Mouse (Mus musculus): Measurements from ENCODE around the gene Rai14.

Rai14 gene

DNA sequence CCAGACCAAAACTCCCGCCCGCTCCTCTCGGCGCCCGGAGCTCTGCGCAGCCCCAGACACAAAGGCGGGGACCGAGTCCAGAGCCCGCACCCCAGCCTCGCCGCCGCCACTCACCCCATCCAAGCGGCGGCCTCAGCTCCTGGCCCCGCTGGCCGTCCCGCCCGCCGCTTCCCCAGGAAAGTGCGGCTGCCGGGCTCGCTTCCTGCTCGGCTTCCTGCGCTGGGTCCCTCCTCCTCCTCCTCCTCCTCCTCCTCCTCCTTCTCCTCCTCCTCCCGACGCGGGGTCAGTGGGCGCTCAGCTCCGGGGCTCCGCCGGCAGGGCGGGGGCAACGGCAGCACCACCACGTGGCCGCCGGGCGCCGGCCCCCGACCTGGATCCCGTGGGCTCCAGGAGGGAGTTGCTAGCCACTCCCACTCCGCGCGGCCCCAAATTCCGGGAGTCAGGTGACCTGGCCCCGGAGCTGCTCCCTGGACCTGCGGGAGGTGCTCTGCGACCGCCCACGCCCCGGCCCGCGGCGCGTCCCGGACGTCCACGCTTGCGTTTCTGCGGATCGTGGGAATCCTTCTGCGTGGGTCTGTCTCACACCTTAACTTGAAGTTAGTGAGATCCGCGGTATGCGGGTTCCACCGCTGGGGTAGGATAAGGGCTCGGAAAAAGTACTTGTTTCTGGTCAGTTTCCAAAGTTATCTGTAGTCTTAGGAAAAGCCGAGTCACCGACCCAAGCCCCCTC lies at the start of gene Rai14:
Gene Rai14, minus strand, starts transcription at position 216 of the 730 bp plus-strand sequence.
- DNase-seq: peak; percentile 11

- DNase-seq: no peak
Measured at GRCm38 (mm10) chr15:10761441-10761840, 47.0 kb upstream of the Rai14 start.

DNA sequence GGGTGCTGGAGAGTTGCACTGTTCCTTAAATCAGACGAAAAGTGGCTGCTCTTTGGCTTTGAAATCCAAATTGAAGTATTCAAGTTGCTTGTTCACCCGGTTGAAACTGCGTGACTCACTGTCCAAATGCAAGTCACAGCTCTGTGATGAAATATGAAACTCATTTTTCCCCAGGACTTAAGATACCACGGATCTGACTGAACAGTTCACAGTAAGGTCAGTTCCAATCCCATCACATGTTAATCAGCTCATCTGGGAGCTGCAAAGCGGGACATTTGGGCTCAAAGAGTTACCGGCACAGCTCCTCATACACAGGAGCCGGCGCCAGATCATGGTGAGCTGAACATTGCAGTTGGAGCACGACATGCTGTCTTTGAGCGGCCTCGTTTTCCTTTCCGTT lies 45.6 kb upstream of the Rai14 start:
- no peak for DNase-seq

- DNase-seq: no peak
Measured at GRCm38 (mm10) chr15:10759440-10759839, 45.0 kb upstream of the Rai14 start.

DNA sequence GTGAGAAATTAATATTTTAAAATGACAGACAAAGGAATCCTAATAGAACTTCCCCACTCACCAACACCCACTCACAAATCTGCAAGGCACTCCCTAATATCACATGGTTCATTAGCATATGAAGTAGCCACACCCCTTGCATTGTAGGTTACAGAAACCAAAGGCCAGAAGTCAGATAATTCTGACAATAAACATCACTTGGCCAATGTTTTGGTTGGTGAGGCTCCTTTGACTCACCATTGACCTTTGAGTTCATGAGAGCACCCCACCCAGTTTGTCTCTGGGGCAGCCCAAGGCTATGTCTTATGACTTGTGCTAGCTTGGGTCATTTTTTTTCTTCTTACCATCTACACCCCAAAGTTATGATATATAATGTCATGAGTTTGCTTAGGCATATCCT lies 44.4 kb upstream of the Rai14 start:
- DNase-seq: no peak

- DNase-seq: no peak
Measured at GRCm38 (mm10) chr15:10751141-10751540, 36.7 kb upstream of the Rai14 start.

- no peak for DNase-seq
Measured at GRCm38 (mm10) chr15:10750339-10750738, 35.9 kb upstream of the Rai14 start.

- DNase-seq: no peak
Measured at GRCm38 (mm10) chr15:10749678-10750077, 35.3 kb upstream of the Rai14 start.

DNA sequence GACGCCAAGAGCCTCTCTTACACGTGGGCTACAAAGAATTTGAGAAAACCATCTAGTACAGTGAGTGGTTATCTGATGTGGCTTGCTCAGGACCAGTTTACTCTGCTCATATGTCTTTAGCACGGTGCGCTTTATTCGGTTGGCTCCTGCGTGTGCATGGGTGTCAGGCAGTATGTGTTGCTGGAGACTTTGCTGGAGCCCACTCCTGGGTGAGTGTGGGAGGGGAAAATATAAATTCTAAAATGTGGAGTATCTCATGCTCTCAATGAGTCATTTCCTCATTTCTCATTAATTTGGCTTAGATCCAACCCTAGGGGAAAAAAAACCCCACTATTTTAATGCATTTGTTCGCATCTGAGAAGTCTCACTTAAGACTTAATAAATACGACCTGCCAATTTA lies 33.2 kb upstream of the Rai14 start:
- no peak for DNase-seq

DNA sequence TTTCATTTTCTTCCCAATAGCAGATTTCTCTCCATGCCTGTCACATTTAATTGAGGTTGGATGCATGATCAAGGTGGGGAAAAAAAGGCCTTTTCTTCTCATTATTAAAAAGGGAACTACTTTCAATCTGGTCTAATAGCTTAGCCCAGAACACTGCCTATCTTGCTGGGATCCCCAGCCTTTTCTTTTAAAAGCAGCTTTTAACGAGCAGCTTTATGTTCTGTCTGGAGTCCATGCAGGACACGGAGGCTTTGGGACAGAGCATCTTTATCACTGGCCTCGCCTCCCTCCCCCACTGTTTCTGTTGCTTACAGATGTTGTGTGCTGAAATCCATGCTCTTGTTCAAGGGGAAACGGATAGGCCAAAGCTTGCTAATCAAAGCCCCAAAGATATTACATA lies 32.8 kb upstream of the Rai14 start:
- DNase-seq: no peak

DNA sequence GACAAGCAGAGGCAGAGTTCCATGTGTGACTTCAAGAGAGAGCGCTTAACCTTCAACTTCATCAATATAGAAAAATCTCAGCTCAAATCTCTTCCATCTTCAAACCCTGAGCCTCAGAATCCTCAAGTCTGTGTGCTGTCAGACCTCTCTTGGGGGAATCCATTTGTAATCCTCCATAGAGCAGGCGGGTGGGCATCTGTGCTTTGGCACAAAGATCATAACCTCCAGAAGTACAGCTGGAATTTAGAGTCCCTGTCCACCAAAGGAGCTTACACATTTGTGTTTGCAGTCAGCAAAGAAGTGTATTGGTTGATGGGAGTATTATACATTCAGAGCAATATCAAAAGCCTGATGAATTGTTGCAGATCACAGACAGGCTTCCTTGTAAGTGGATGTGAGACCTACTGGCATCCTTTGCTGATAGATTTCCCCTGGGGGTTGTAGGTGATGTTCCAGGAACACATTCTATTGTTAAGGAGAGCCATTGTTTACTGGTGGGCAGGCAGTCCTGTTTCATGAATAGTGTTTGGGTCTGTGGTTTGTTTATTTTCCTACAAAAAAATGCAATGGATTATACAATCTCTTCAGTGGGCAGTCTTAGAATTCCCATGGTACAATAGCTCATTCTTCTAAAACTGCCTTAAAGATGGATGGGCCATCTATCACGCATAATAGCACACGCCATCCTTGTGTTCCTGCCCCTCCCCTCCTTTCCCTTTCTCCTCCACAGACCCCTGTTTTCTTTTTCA lies 32.1 kb upstream of the Rai14 start:
- no peak for DNase-seq

DNA sequence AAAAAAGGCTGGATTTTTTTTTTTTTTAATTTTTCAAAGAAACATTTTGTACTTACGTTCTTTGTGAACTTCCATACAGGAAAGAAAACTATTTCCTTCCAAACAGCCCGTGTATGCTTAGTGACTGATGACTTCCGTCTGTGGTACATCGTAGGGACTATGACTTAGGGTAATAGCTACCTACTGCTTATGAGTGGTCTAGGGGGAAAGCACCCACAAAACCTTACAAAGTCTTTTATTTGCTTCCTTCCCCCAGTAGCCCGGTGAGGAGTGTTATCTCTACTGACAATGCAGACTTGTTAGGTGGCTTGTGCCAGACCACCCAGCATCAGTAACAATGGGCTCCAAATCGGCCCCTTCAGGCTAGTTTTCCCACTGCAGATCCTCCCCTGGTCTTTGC lies 28.0 kb upstream of the Rai14 start:
- DNase-seq: no peak

- no peak for DNase-seq
Measured at GRCm38 (mm10) chr15:10739279-10739678, 24.9 kb upstream of the Rai14 start.

- no peak for DNase-seq
Measured at GRCm38 (mm10) chr15:10738354-10739142, 24.1 kb upstream of the Rai14 start.

GRCm38 (mm10) chr15:10735948-10736347 lies 21.5 kb upstream of the Rai14 start:
- DNase-seq: no peak

DNA sequence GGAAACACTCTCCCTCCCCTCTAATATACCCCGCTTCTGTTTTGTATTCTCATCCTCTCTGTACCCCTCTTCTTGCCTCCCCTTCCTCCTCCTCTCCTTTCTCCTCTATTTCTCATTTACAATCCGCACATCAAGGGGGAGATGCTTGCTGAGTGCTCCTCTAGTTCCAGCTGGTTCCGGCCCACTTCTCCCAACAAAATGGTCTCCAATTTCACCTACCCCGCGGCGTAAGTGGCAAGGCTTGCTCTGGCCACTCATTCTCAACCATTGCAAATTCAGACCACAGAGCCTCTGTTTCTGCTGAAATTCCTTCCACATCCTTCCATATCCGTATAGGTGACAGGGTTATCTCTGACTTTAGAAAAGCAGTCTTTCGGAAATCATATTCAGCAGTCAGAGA lies 20.8 kb upstream of the Rai14 start:
- no peak for DNase-seq

DNA sequence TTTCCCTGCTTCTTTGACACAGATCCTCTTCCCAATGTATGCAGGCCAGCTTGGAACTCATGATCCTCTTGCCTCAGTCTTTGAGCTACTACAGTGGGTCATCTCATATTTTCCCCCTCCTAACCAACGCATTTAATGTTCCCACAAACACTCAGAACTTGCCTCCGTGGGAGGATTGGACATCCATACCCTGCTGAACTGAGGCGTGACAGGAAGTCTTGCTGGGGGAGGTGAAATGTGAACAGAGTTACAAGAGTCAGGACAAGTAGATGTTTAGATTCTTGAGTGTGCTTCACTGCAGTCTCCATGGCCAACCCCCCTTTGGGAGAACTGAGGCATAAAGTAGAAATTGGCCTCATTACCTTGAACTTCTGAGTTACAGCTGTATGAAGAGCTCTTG lies 17.0 kb upstream of the Rai14 start:
- no peak for DNase-seq

DNA sequence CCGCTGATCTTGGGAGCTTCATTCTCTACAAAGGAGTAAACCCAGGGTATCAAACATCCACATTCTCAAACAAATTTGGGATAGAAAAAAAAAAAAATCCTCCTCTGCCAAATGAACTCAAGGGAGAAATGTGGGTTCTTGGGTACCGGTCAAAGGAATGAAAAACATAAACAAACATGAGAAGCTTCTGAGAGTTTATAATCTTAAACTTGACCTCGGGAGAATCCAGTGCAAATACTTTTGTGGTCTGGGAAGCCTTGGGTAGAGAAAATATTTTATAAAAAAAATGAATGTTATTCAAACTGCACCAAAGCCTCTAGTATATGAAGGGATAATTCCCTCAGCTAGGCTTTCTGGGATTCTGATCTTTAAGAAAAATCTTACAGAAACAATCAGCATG lies 11.8 kb upstream of the Rai14 start:
- DNase-seq: no peak

DNA sequence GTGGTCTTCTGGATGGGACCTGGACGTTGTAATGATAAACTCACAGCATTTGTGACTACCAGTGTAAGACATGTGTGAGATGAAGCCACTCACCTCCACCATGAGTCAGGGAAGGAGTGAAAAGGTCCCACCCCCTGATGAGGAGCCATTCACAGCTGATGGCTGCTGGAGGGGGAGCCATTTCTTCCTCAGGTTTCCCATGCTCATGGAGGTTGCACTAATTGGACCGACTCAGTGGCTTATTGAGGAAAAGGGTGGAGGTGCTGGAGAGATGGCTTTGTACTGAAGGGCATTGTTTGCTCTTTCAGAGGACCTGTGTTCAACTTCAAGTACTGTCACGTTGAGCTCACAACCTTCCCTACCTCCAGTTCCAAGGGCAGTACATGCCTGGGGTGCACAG lies 10.4 kb upstream of the Rai14 start:
- DNase-seq: no peak

GRCm38 (mm10) chr15:10723507-10723906 lies 9.1 kb upstream of the Rai14 start:
- no peak for DNase-seq

- DNase-seq: no peak
Measured at GRCm38 (mm10) chr15:10722629-10723339, 8.4 kb upstream of the Rai14 start.

DNA sequence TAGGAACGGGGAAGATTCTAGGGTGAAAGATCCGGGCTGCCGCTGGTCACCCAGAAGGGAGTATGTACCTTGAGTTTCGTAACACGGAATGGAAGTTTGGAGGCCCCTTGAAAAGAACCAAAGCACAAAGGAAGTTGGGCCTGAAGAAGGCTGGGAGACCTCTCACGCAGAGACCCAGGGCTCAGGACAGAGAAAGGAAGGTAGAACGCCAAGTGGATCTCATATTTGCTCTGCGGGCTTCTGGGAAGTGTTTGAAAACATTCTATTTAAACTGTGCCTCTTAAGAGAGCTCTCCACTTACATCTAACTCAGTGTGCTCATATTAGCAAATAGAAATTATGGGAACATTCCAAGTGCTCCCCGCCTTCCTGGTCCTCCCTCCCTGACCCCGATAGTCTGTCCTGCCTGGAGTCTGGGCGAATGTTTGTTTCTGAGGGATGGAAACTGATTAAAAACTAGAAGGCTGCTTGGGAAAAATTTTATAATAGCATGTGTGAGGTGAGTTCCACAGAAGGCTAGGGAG lies 6.9 kb upstream of the Rai14 start:
- DNase-seq: no peak

DNA sequence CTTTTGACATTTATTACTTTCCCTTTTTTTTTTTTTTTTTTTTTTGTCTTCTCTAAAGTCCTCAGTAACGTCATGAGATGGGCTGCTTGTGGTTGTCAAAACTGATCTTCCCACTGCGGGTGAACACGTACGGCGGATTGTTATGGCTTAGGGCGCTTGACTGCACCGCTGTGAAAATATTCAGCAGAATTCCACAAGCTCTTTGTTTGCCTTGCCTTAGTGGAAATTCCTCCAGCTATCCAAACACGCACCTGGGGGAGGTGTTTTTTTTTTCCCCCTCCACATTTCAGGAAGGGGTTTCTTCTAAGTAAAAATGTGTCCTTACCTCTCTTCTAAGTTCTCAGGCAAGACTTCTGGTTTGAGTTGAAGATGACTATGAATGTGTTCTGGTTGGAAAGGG lies 6.2 kb upstream of the Rai14 start:
- no peak for DNase-seq
